Mouse (Mus musculus) G1E (cell line): ENCODE results near the gene Il4ra.

ENCODE experiments used
- CTCF ChIP-seq: IDR thresholded peaks from 2 replicates; pipeline ENCODE4 v1.5.1; 2012; ENCODE audit warnings: low read depth, low read length, inconsistent platforms, mixed read lengths
- GATA1 ChIP-seq: IDR thresholded peaks from 2 replicates; pipeline ENCODE4 v1.6.1; 2012; ENCODE audit warnings: borderline replicate concordance, low read length, inconsistent platforms, mixed read lengths
- GATA2 ChIP-seq: IDR thresholded peaks from 2 replicates; pipeline ENCODE4 v1.6.1; 2012; ENCODE audit warnings: low read depth, low read length, inconsistent platforms, borderline replicate concordance
- POLR2AphosphoS5 ChIP-seq: IDR thresholded peaks from 2 replicates; pipeline ENCODE4 v1.6.1; 2012; ENCODE audit warnings: low read depth, low read length, inconsistent platforms; ENCODE audit not compliant: insufficient replicate concordance
- TAL1 ChIP-seq: conservative IDR thresholded peaks from 2 replicates; pipeline ENCODE4 v1.6.1; 2012; ENCODE audit warnings: low read depth, low read length, inconsistent platforms, mixed read lengths

GRCm38 (mm10) chr7:125583325-125584004, 31.5 kb downstream of the Il4ra start:
- TF ChIP-seq GATA1 (no peak), POLR2AphosphoS5 (no peak), CTCF (no peak), GATA2 (no peak), TAL1 (no peak)
